Mouse (Mus musculus) lung, adult 2 months (tissue): ENCODE measurements around the gene Fyb2.

Experiments
- CTCF ChIP-seq: fragments of 200-500 bp; IDR thresholded peaks from 2 replicates; pipeline ENCODE4 v1.5.1; 2011; ENCODE audit warnings: mild to moderate bottlenecking, low read length, control low read depth; ENCODE audit not compliant: insufficient read depth
- POLR2A ChIP-seq: fragments of 200-500 bp; IDR thresholded peaks from 2 replicates; pipeline ENCODE4 v1.6.1; 2011; ENCODE audit warnings: low read depth, mild to moderate bottlenecking, control low read depth, low read length, borderline replicate concordance; ENCODE audit errors: extremely low read depth

GRCm38 (mm10) chr4:104893588-104893987 lies 19.7 kb upstream of the Fyb2 start:
- TF ChIP-seq CTCF: no peak
- no peak for TF ChIP-seq POLR2A
